Mouse (Mus musculus) testis, postnatal 14 days (tissue): Measurements from ENCODE around the gene Mgat4e.
"Not testable (repeated sequence)": the region's sequence is repeated elsewhere in the genome, so short reads cannot be mapped to it uniquely, and the experiment has no call there.

ENCODE experiments used
- DNase-seq: peaks from one replicate; pipeline ENCODE4 v3.0.0; 2021; ENCODE audit warnings: low spot score

Gene Mgat4e

GRCm38 (mm10) chr1:134555871-134556670 is 6.6 kb upstream of the Mgat4e start:
- DNase-seq: peak; percentile 77

GRCm38 (mm10) chr1:134555240-134555870 is 5.9 kb upstream of the Mgat4e start:
- DNase-seq: peak; percentile 81

- DNase-seq: no peak
Measured at GRCm38 (mm10) chr1:134552396-134552795, 2.9 kb upstream of the Mgat4e start.

GRCm38 (mm10) chr1:134551869-134552268 is 2.4 kb upstream of the Mgat4e start:
- no peak for DNase-seq

GRCm38 (mm10) chr1:134548231-134548630 is 1.3 kb downstream of the Mgat4e start:
- no peak for DNase-seq

- DNase-seq: no peak
Measured at GRCm38 (mm10) chr1:134540610-134541009, 8.9 kb downstream of the Mgat4e start.

- DNase-seq: no peak
Measured at GRCm38 (mm10) chr1:134535513-134535912, 14.0 kb downstream of the Mgat4e start.

- no peak for DNase-seq
Measured at GRCm38 (mm10) chr1:134535054-134535453, 14.4 kb downstream of the Mgat4e start.

- not testable (repeated sequence) for DNase-seq
Measured at GRCm38 (mm10) chr1:134533710-134534109, 15.8 kb downstream of the Mgat4e start.

GRCm38 (mm10) chr1:134530618-134531017 is 18.9 kb downstream of the Mgat4e start:
- DNase-seq: no peak

- DNase-seq: no peak
Measured at GRCm38 (mm10) chr1:134526752-134527151, 22.7 kb downstream of the Mgat4e start.

- no peak for DNase-seq
Measured at GRCm38 (mm10) chr1:134525015-134525414, 24.5 kb downstream of the Mgat4e start.

- no peak for DNase-seq
Measured at GRCm38 (mm10) chr1:134524424-134524823, 25.1 kb downstream of the Mgat4e start.

- DNase-seq: no peak
Measured at GRCm38 (mm10) chr1:134522325-134522724, 27.2 kb downstream of the Mgat4e start.

GRCm38 (mm10) chr1:134521163-134521562 is 28.3 kb downstream of the Mgat4e start:
- no peak for DNase-seq

GRCm38 (mm10) chr1:134520001-134520721 is 29.3 kb downstream of the Mgat4e start:
- DNase-seq: no peak

- not testable (repeated sequence) for DNase-seq
Measured at GRCm38 (mm10) chr1:134519201-134519600, 30.3 kb downstream of the Mgat4e start.

GRCm38 (mm10) chr1:134518677-134519076 is 30.8 kb downstream of the Mgat4e start:
- peak; percentile 81 for DNase-seq

GRCm38 (mm10) chr1:134517841-134518240 is 31.6 kb downstream of the Mgat4e start:
- not testable (repeated sequence) for DNase-seq

GRCm38 (mm10) chr1:134516491-134517198 is 32.8 kb downstream of the Mgat4e start:
- no peak for DNase-seq

GRCm38 (mm10) chr1:134515891-134516290 is 33.6 kb downstream of the Mgat4e start:
- no peak for DNase-seq
